Mouse (Mus musculus) intestine, embryonic 14.5 days (tissue): Measurements from ENCODE around the gene Insl3. TPM values are rescaled to one million over a fixed set of nuclear protein-coding genes. Genes with fewer than 3 reads are reported as not detected.

Source experiments
- ATAC-seq: fragments of 200-750 bp; cut with Nextera tagmentation; replicated peaks from 2 replicates; pipeline ENCODE4 v1.8.0; 2017; ENCODE audit warnings: low read depth, moderate number of reproducible peaks, moderate TSS enrichment, moderate library complexity; ENCODE audit not compliant: low FRiP score, low TSS enrichment
- DNase-seq: peaks from one replicate; pipeline ENCODE4 v3.0.0-alpha.2; 2018; ENCODE audit warnings: low spot score
- H3K27ac ChIP-seq: fragments of 300-500 bp; sonication (generic); 2 replicates; pipeline ENCODE4 v1.5.1; 2014; ENCODE audit warnings: low read depth, mild to moderate bottlenecking, control low read depth
- H3K27me3 ChIP-seq: fragments of 300-500 bp; sonication (generic); replicated peaks from 2 replicates; pipeline ENCODE4 v1.6.1; 2014; ENCODE audit warnings: low read length, control low read depth; ENCODE audit not compliant: control insufficient read depth, insufficient read depth
- H3K36me3 ChIP-seq: fragments of 300-500 bp; sonication (generic); 2 replicates; pipeline ENCODE4 v1.6.1; 2014; ENCODE audit warnings: low read length, control low read depth; ENCODE audit not compliant: control insufficient read depth, insufficient read depth
- H3K4me1 ChIP-seq: fragments of 300-500 bp; sonication (generic); replicated peaks from 2 replicates; pipeline ENCODE4 v1.6.1; 2014; ENCODE audit warnings: low read length, control low read depth, mixed read lengths; ENCODE audit not compliant: control insufficient read depth, insufficient read depth
- H3K4me2 ChIP-seq: fragments of 300-500 bp; sonication (generic); 2 replicates; pipeline ENCODE4 v1.6.1; 2014; ENCODE audit warnings: low read length
- H3K4me3 ChIP-seq: fragments of 300-500 bp; sonication (generic); 2 replicates; pipeline ENCODE4 v1.5.1; 2014; ENCODE audit warnings: low read depth, low read length, control low read depth, mixed read lengths
- H3K9ac ChIP-seq: fragments of 300-500 bp; sonication (generic); 2 replicates; pipeline ENCODE4 v1.6.1; 2014; ENCODE audit warnings: mild to moderate bottlenecking, low read length
- H3K9me3 ChIP-seq: fragments of 300-500 bp; sonication (generic); 2 replicates; pipeline ENCODE4 v1.6.1; 2016; ENCODE audit warnings: low read length, control low read depth; ENCODE audit not compliant: control insufficient read depth
- WGBS: fragments of 180-500 bp; shearing (Covaris S2); extraction: QIAGEN DNeasy Blood & Tissue Kit; methylation state at CpG from one replicate; pipeline ENCODE4 v1.1.7; 2014; 5-methylcytosine and 5-hydroxymethylcytosine counted together
- polyA plus RNA-seq: library from polyadenylated mRNA; unstranded; fragments of >200 nt; fragmentation: Nextera tagmentation; extraction: Ambion mirVana; gene quantifications from 2 replicates; pipeline ENCODE4 v1.2.1, GENCODE M21; 2014

The Insl3 gene
- polyA plus RNA-seq, 1 experiment from 2014 or later, result 1.4 TPM

DNA sequence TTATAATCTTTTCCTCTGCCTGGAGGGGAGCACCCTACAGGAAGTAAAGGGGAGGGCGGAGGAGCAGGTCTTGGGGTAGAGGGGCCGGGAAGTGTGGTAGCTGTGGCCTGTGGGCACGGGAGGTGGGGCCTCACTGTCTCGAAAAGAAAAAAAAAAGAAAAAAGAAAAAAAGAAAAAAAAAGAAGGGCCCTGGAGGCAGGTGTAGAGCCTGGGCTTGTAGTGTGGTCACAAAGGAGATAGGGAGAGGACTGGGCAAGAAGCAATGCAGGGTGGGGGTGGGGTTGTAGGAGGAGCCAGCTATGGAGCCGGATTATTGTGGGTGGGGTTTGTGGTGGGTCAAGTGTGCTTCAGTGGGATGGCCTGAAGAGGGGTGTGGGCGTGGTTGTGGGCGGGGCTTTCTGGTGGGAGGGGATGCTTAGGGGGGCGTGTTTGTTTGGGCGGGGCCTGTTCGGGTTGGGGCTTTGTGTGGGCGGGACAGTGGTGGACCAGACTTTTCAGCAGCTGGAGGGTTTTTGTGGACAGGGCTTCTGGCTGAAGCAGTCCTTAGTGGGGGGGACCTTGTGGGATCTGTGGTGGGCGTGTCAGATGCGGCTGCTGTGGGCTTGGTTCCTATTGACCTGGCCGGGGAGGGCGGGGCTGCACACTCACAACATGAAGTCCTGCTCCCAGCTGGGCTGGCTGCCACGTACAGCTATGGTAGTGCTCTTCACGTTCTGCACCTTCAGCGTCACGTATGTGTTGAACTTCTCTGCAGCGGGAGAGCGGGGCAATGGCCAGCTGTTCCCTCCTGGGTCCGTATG, 23.5 kb upstream of the Insl3 start:
- Histone ChIP-seq H3K27me3 (peaks cover 29% of the 10 kb centered on the region), H3K9me3 (no peaks in the 10 kb centered on the region)
- WGBS, result 5% methylated on average over 22 of the region's 22 CpGs

DNA sequence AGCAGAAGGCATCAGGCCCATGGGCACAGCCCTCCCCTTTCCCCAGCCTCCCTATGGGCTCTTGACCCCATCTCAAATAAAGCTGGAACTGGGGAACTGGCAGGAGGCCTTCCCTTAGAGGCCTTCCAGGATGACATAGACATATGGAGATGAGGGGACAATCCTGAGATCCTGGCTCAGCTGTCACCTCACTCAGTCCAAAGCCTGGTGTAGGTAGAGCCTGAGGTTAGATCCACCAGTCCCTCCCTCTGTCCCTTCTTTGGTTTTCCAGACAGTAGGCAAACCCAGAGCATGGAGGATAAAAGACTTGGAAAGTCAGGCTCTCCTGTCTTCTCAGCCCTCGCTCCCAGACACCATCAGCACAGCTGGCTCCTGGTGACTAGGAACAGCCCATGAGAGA, 22.2 kb upstream of the Insl3 start:
- Histone ChIP-seq H3K4me1 (peaks cover 12% of the 10 kb centered on the region), H3K27me3 (peaks cover 27% of the 10 kb centered on the region), H3K9me3 (no peaks in the 10 kb centered on the region), H3K4me3 (no peak overlapping the region), H3K36me3 (no peaks in the 10 kb centered on the region), H3K4me2 (no peak overlapping the region), H3K9ac (no peak overlapping the region), H3K27ac (no peak overlapping the region)
- ATAC-seq, result no peak
- 46% methylated on average over 1 of the region's 1 CpGs for WGBS
- DNase-seq, result no peak

More for the DNA sequence above, 23.5 kb upstream of the Insl3 start:
- H3K36me3 ChIP-seq, result no peaks in the 10 kb centered on the region
- no peak overlapping the region for H3K4me3 ChIP-seq
- no peak overlapping the region for H3K27ac ChIP-seq
- peak; percentile 76 for ATAC-seq
- peaks cover 12% of the 10 kb centered on the region; the same call in 1 of the 2 replicates for H3K4me1 ChIP-seq
- H3K4me2 ChIP-seq, result peak overlapping the region; percentile 42
- peak; percentile 88 for DNase-seq
- H3K9ac ChIP-seq, result no peak overlapping the region

DNA sequence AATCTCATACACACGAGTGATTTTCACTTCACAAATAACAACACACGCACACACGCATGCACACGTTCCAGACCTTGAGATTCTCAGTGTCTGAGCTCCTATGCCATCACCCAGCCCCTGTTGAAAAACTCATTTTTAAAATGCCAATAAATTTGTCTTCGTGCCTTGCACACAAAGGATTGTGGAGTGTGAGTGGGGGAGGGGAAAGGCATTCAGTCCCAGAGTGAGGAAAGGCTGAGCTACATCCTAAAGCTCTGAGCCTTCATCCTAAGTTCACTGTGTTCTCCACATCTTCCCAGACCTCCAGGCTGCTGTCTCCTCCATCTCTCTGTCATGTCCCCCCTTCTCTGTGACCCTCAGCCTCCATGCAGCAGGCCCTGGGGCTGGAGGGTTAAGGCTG, 21.8 kb upstream of the Insl3 start:
- Histone ChIP-seq H3K4me1 (peaks cover 15% of the 10 kb centered on the region), H3K27me3 (peaks cover 26% of the 10 kb centered on the region), H3K27ac (no peak overlapping the region), H3K4me3 (no peak overlapping the region), H3K9me3 (no peaks in the 10 kb centered on the region), H3K36me3 (no peaks in the 10 kb centered on the region), H3K4me2 (no peak overlapping the region), H3K9ac (no peak overlapping the region)
- WGBS, result 46% methylated on average over 5 of the region's 5 CpGs
- DNase-seq (no peak), ATAC-seq (no peak)

DNA sequence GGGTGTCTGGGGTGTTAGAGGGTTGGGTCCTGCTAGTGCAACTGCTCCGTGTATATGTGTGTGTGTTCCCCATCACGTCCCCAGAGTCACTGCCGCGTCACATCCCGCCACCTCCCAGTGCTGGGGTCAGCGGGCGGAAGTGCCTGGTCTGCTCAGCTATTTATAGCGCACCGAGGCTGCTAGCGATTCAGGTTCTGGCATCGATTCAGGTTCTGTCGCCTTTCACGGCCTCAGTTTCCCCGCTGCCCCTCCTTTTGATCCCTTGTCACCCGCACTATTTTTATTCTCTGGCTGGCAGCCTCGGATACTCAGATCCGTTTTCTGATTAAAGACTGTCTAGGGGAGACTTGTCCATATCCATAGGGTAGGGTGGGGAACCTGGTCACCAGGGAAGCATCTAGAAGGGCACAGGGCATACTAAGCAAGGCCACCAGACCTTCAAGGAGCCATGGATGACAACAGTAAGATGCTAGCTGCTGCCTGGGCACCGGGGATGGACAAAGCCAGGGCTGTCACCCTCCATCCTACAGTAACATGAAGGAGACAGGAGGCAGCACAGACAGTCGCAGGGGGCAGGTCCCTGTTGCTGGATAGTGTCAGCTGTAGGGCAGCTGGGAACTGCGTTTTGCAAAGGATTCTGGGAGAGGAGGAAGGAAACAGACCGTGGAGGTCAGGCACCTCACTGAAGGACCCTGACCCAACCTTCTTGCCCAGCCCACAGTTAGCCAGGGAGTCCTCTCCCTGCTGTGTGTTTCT, 20.6 kb upstream of the Insl3 start:
- DNase-seq (peak; percentile 62), ATAC-seq (no peak)
- 1% methylated on average over 21 of the region's 21 CpGs for WGBS
- Histone ChIP-seq H3K27ac (no peak overlapping the region), H3K36me3 (no peaks in the 10 kb centered on the region), H3K9ac (peak overlapping the region; percentile 20; the same call in 1 of the 2 replicates), H3K4me2 (peak overlapping the region; percentile 38), H3K4me3 (peak overlapping the region; percentile 1; the same call in 1 of the 2 replicates), H3K27me3 (peaks cover 20% of the 10 kb centered on the region), H3K9me3 (no peaks in the 10 kb centered on the region), H3K4me1 (peaks cover 16% of the 10 kb centered on the region)

DNA sequence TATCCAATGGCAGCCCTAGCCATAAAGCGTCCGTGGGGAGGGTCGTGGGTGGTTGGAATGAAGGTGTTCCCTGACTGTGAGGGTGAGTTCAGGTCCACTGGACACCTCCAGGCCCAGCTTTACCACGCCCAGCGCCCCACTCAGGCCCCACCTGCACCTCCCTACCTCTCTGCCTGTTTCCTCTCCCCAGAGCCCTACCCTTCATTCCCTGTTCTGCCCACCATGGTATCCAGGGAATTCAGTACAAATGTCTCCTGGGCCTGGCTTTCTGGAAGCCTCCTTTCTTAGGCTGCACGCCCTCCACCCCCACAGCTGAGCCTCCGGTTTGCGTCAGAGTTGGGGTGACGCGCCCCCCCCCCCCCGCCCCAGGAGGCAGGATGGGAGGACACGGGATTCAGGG, 18.8 kb upstream of the Insl3 start:
- Histone ChIP-seq H3K9me3 (no peaks in the 10 kb centered on the region), H3K4me2 (peak overlapping the region; percentile 98), H3K27ac (no peak overlapping the region), H3K4me1 (peaks cover 16% of the 10 kb centered on the region), H3K9ac (no peak overlapping the region), H3K36me3 (no peaks in the 10 kb centered on the region), H3K27me3 (peaks cover 22% of the 10 kb centered on the region), H3K4me3 (peak overlapping the region; percentile 46)
- DNase-seq, result no peak
- ATAC-seq, result no peak
- 10% methylated on average over 11 of the region's 12 CpGs for WGBS

DNA sequence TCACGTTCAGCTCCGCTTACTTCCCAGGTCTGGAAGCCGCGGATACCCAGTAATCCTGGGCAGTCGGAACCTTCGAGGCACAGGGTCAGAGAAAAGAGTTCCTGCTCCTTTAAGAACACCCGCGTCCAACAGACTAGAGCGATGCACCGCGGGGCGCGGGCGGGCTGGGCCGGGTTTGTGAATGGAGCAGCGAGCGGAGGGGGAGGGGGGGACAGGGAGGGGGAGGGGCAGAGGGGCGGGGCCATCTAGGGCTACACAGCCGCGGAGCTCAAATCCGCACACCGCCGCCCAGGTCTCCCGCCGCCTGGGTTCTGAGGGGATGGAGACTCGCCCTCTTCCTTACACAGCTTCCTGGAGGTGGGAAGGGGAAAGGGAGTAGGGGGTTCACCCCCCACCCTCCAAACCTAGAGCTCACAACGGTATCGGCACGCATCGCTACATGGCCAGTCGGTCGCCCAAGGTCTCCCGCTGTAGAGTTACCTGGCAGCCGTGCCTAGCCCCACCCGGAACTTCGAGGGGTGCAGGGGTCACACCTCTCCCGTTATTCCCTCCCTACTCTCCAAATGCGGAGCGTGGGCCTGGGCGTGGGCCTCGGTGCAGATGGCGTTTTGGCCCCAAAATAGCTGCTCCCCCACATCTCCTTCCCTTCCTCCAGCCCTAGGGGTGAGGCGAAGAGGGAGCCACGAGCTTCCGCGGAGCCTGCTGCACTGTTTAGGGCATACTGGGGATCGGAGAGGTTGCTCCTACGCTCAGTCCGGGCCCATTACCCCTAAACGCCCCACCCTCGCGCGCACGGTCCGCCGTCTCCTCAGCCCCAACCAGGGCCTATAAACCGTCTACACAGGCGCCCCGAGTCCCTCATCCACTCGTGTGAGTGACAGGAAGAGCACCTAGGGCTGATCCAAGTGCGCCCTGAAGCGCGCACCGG, 18.1 kb upstream of the Insl3 start:
- H3K9ac ChIP-seq, result no peak overlapping the region
- H3K27ac ChIP-seq, result no peak overlapping the region
- H3K4me1 ChIP-seq, result peaks cover 16% of the 10 kb centered on the region
- H3K36me3 ChIP-seq, result no peaks in the 10 kb centered on the region
- H3K27me3 ChIP-seq, result peaks cover 25% of the 10 kb centered on the region
- peak; percentile 33 for ATAC-seq
- peak; percentile 70 for DNase-seq
- H3K4me2 ChIP-seq, result peak overlapping the region; percentile 98
- WGBS, result under 1% methylated on average over 58 of the region's 64 CpGs
- H3K9me3 ChIP-seq, result no peaks in the 10 kb centered on the region
- peak overlapping the region; percentile 46 for H3K4me3 ChIP-seq

DNA sequence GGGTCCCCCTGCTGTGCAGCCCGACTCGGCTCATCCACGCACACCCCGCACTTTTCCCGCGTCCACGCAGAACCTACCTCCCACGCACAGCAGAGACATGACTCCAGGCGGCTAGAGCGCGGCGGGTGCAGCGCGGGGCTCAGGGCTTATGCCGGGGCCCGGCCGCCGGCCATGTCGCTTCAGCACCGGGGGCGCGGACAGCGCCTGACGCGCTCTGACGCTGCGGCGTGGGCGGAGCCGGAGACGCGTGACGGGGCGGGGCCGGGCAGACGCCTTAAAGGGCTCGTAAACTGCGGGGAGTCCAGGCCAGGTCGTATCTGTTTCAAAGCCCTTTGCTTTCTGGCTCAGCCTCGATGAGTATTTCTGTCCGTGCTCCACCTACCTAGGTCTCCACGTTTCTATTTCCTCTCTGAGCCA, 17.5 kb upstream of the Insl3 start, which contains the start of gene Unc13a:
TSS of gene Unc13a (minus strand) at position 209 of the 417 bp plus-strand sequence.
- H3K9ac ChIP-seq, result peak within 1 kb of the TSS; percentile 6; the same call in 1 of the 2 replicates
- no peaks in the 10 kb centered on the region for H3K9me3 ChIP-seq
- DNase-seq (peak; percentile 98), ATAC-seq (peak; percentile 65)
- no peak within 1 kb of the TSS for H3K27ac ChIP-seq
- peak within 1 kb of the TSS; percentile 98 for H3K4me2 ChIP-seq
- under 1% methylated on average over 42 of the region's 42 CpGs for WGBS
- peak within 1 kb of the TSS; percentile 46 for H3K4me3 ChIP-seq
- H3K4me1 ChIP-seq, result peaks cover 16% of the 10 kb centered on the region
- H3K36me3 ChIP-seq, result no peaks in the 10 kb centered on the region
- peaks cover 25% of the 10 kb centered on the region for H3K27me3 ChIP-seq
